Mouse (Mus musculus) liver, adult 2 months (tissue): ENCODE results near the gene Zfp275.

Source experiments
- CTCF ChIP-seq: fragments of 200-500 bp; IDR thresholded peaks from 2 replicates; pipeline ENCODE4 v1.5.1; 2011; ENCODE audit warnings: low read depth, low read length, control low read depth
- POLR2A ChIP-seq: fragments of 200-500 bp; IDR thresholded peaks from 2 replicates; pipeline ENCODE4 v1.6.1; 2011; ENCODE audit warnings: low read length, control low read depth; ENCODE audit not compliant: insufficient read depth; ENCODE audit errors: extremely low read depth

GRCm38 (mm10) chrX:73384924-73385323 is 42.5 kb downstream of the Zfp275 start:
- TF ChIP-seq POLR2A: no peak
- TF ChIP-seq CTCF: no peak
